Comparison of ENCODE assay signal across 8 mouse cellular contexts in the genomic region with DNA sequence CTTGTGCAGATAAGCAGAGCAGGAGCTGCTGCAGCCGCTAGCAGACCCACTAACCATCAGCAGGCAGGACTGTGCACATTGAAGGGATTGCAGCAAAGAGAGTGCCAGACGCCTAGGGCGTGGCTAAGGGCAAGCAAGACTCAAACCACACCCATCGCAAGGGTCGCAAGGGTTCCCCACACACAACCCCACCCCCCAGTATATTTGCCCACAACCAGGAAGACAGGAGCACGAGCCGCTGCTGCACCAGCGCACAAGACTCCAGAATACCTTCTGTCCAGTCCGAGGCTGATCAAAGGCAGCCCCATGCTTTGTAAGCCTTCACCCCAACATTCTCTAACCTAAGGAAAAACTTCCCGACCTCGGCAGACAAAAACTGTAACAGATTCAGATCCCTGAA. TPM values are rescaled to one million over a fixed set of nuclear protein-coding genes. Genes with fewer than 3 reads are reported as not detected.
DNase-seq lines count a peak whose midpoint lies in the region; ATAC-seq lines count a peak whose summit lies in the region.

No protein-coding gene starts in this region.

- DNase-seq in urinary bladder, postnatal 14 days (ENCODE audit: low spot score), result peak; percentile 11
- DNase-seq in urinary bladder, postnatal 36 days (ENCODE audit: low spot score in 2 of 2), result no peak
- DNase-seq in yolk sac, embryonic 10.5 days (ENCODE audit: low spot score), result peak; percentile 9
- DNase-seq in thymus, postnatal 0 days (ENCODE audit: low spot score), result no peak
- DNase-seq in spleen, postnatal 10 days (ENCODE audit: low spot score in 2 of 2), result no peak
- no peak for DNase-seq in thymus, postnatal 25 days

- no peak overlapping the region for H3K9ac ChIP-seq in embryonic facial prominence, embryonic 15.5 days
- no peak overlapping the region for H3K9ac ChIP-seq in liver, embryonic 12.5 days

- H3K4me3 ChIP-seq in embryonic facial prominence, embryonic 15.5 days (replicated peaks), result peak overlapping the region; percentile 65
- peak overlapping the region; percentile 57; the same call in 1 of the 2 replicates for H3K4me3 ChIP-seq in liver, embryonic 12.5 days

- WGBS in embryonic facial prominence, embryonic 15.5 days, result 0% methylated on average over 11 of the region's 11 CpGs
- WGBS in liver, embryonic 12.5 days (ENCODE audit: insufficient replicate concordance), result 2% methylated on average over 11 of the region's 11 CpGs

- H3K9me3 ChIP-seq in embryonic facial prominence, embryonic 15.5 days (replicated peaks), result no peaks in the 10 kb centered on the region
- H3K9me3 ChIP-seq in liver, embryonic 12.5 days (replicated peaks), result no peaks in the 10 kb centered on the region

- no peak overlapping the region for H3K27ac ChIP-seq in embryonic facial prominence, embryonic 15.5 days (replicated peaks)
- H3K27ac ChIP-seq in liver, embryonic 12.5 days, result no peak overlapping the region

- peak overlapping the region; percentile 99 for H3K4me2 ChIP-seq in embryonic facial prominence, embryonic 15.5 days (replicated peaks)
- H3K4me2 ChIP-seq in liver, embryonic 12.5 days, result peak overlapping the region; percentile 75

- H3K27me3 ChIP-seq in embryonic facial prominence, embryonic 15.5 days, result peaks cover 59% of the 10 kb centered on the region
- peaks cover 84% of the 10 kb centered on the region for H3K27me3 ChIP-seq in liver, embryonic 12.5 days (replicated peaks)

- no peaks in the 10 kb centered on the region for H3K36me3 ChIP-seq in embryonic facial prominence, embryonic 15.5 days
- no peaks in the 10 kb centered on the region for H3K36me3 ChIP-seq in liver, embryonic 12.5 days

- peaks cover 22% of the 10 kb centered on the region for H3K4me1 ChIP-seq in embryonic facial prominence, embryonic 15.5 days
- H3K4me1 ChIP-seq in liver, embryonic 12.5 days, result peaks cover 38% of the 10 kb centered on the region

- ATAC-seq in embryonic facial prominence, embryonic 15.5 days (ENCODE audit: insufficient number of reproducible peaks, low FRiP score, low TSS enrichment, low read depth), result no peak
- no peak for ATAC-seq in liver, embryonic 12.5 days

RNA-seq across cellular contexts. Expression of a gene that starts 1.7 kb away (rescaled TPM):
- 0.84 and 1.2 TPM in 2 replicates for polyA plus RNA-seq in embryonic facial prominence, embryonic 15.5 days (2015; fragmentation: Nextera tagmentation; extraction: Ambion mirVana)
- 0.16 TPM in 1 of 2 replicates, not detected in the other for polyA plus RNA-seq in liver, embryonic 12.5 days (2016; fragmentation: Nextera tagmentation; extraction: Ambion mirVana)
- 10.0 and 12.7 TPM in 2 replicates for polyA plus RNA-seq in thymus, postnatal 0 days (2015; fragmentation: Nextera tagmentation; extraction: Ambion mirVana)

RNA-seq across cellular contexts. Expression of a gene that starts 1.9 kb away (rescaled TPM):
- 0.35 and 0.88 TPM in 2 replicates for polyA plus RNA-seq in embryonic facial prominence, embryonic 15.5 days (2015; fragmentation: Nextera tagmentation; extraction: Ambion mirVana)
- polyA plus RNA-seq in liver, embryonic 12.5 days (2016; fragmentation: Nextera tagmentation; extraction: Ambion mirVana), result not detected in 2 replicates
- polyA plus RNA-seq in thymus, postnatal 0 days (2015; fragmentation: Nextera tagmentation; extraction: Ambion mirVana), result not detected in 2 replicates

RNA-seq across cellular contexts. Expression of a gene that starts 49.6 kb away (rescaled TPM):
- polyA plus RNA-seq in embryonic facial prominence, embryonic 15.5 days (2015; fragmentation: Nextera tagmentation; extraction: Ambion mirVana), result 142 and 147 TPM in 2 replicates
- 111 TPM in 2 replicates for polyA plus RNA-seq in liver, embryonic 12.5 days (2016; fragmentation: Nextera tagmentation; extraction: Ambion mirVana)
- polyA plus RNA-seq in thymus, postnatal 0 days (2015; fragmentation: Nextera tagmentation; extraction: Ambion mirVana), result 138 TPM in 2 replicates

Comparison
In these comparisons a context has a peak if more than half of its experiments do, and no peak if none do; other contexts are left out.
1. DNase-seq: peak in urinary bladder, postnatal 14 days (single experiment) and yolk sac, embryonic 10.5 days (single experiment); none in urinary bladder, postnatal 36 days (0 of 2), thymus, postnatal 0 days (single experiment), spleen, postnatal 10 days (0 of 2) and thymus, postnatal 25 days (single experiment).